Mouse (Mus musculus): ENCODE measurements around the gene Cenpk.

GRCm38 (mm10) chr13:104288226-104288859 is 59.9 kb downstream of the Cenpk start:
- TF ChIP-seq CTCF (IDR thresholded peaks at IDR 0.05; ENCODE audit: extremely low read depth, insufficient read depth, low read length): no peak
- TF ChIP-seq POLR2A (IDR thresholded peaks at IDR 0.05; ENCODE audit: extremely low read depth, insufficient read depth, low read length): no peak
